Mouse (Mus musculus) midbrain, embryonic 15.5 days (tissue): ENCODE results near the gene Lrp6. TPM values are rescaled to one million over a fixed set of nuclear protein-coding genes. Genes with fewer than 3 reads are reported as not detected.

Experiments used
- ATAC-seq: fragments of 200-750 bp; cut with Nextera tagmentation; replicated peaks from 2 replicates; pipeline ENCODE4 v1.8.0; 2017; ENCODE audit warnings: moderate TSS enrichment
- H3K27ac ChIP-seq: fragments of 300-500 bp; sonication (generic); 2 replicates; pipeline ENCODE4 v1.5.1; 2015; ENCODE audit warnings: mild to moderate bottlenecking, inconsistent platforms
- H3K27me3 ChIP-seq: fragments of 300-500 bp; sonication (generic); replicated peaks from 2 replicates; pipeline ENCODE4 v1.6.1; 2015; ENCODE audit warnings: inconsistent platforms
- H3K36me3 ChIP-seq: fragments of 300-500 bp; sonication (generic); replicated peaks from 2 replicates; pipeline ENCODE4 v1.6.1; 2015; ENCODE audit warnings: inconsistent platforms
- H3K4me1 ChIP-seq: fragments of 300-500 bp; sonication (generic); 2 replicates; pipeline ENCODE4 v1.6.1; 2015; ENCODE audit warnings: inconsistent platforms
- H3K4me2 ChIP-seq: fragments of 300-500 bp; sonication (generic); 2 replicates; pipeline ENCODE4 v1.6.1; 2015; ENCODE audit warnings: inconsistent platforms, mild to moderate bottlenecking, moderate library complexity
- H3K4me3 ChIP-seq: fragments of 300-500 bp; sonication (generic); 2 replicates; pipeline ENCODE4 v1.5.1; 2015; ENCODE audit warnings: mild to moderate bottlenecking, inconsistent platforms
- H3K9ac ChIP-seq: fragments of 300-500 bp; sonication (generic); 2 replicates; pipeline ENCODE4 v1.6.1; 2015; ENCODE audit warnings: mild to moderate bottlenecking, inconsistent platforms
- H3K9me3 ChIP-seq: fragments of 300-500 bp; sonication (generic); 2 replicates; pipeline ENCODE4 v1.6.1; 2016; ENCODE audit warnings: inconsistent platforms
- WGBS: fragments of 180-500 bp; shearing (Covaris S2); methylation state at CpG from one replicate; pipeline ENCODE4 v1.1.7; 2015; ENCODE audit warnings: mixed read lengths; 5-methylcytosine and 5-hydroxymethylcytosine counted together
- polyA plus RNA-seq: library from polyadenylated mRNA; unstranded; fragments of >200 nt; fragmentation: Nextera tagmentation; extraction: Ambion mirVana; gene quantifications from 2 replicates; pipeline ENCODE4 v1.2.1, GENCODE M21; 2015

The Lrp6 gene
- polyA plus RNA-seq, 1 experiment from 2014 or later, result 18.8 TPM

DNA sequence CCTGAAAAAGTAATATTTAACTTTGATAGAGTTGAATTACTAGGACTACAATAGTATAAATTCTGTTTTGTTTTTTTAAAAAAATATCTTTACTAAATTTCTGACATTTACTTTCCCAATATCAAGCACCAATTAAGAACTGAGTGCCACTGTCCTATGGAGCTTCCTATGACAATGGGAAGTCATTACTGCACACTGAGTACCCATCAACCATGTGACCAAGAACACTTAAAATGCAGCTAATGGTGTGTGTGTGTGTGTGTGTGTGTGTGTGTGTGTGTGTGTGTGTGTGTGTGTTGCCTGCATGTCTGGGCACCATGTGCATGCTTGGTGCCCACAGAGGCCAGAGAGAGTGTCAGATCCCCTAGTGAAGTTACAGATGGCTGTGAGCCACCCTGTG is 23.2 kb downstream of the Lrp6 start:
- ATAC-seq, result no peak; the same call in 1 of the 2 replicates
- Histone ChIP-seq H3K4me3 (no peak overlapping the region), H3K9ac (no peak overlapping the region), H3K4me2 (no peak overlapping the region), H3K36me3 (no peaks in the 10 kb centered on the region), H3K27ac (no peak overlapping the region), H3K27me3 (no peaks in the 10 kb centered on the region), H3K9me3 (no peaks in the 10 kb centered on the region), H3K4me1 (0 out of 2 replicates have a peak, but pooled peaks cover 2% of the 10 kb centered on the region)

DNA sequence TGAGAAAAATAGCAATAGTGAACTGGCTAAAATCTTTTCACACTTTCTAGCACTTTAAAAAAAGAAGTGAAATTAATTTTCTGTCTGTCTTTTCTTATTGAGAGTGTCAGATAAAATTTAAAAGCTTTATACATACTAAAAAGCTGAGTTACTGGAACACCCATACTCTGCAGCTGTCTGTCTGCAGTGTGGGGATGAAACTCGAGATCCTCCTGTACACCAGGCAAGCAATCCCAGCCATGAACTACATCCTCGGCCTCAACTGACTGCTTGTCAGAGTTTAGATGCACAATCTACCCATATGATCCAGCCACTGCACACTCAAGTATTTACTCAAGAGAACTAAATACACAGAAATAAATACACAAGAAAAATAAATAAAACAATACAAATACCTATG is 24.4 kb downstream of the Lrp6 start:
- Histone ChIP-seq H3K4me3 (no peak overlapping the region), H3K4me2 (no peak overlapping the region), H3K9me3 (no peaks in the 10 kb centered on the region), H3K27me3 (no peaks in the 10 kb centered on the region), H3K4me1 (0 out of 2 replicates have a peak, but pooled peaks cover 7% of the 10 kb centered on the region), H3K9ac (no peak overlapping the region), H3K36me3 (no peaks in the 10 kb centered on the region), H3K27ac (no peak overlapping the region)
- ATAC-seq, result no peak
- WGBS, result 96% methylated on average over 2 of the region's 2 CpGs

DNA sequence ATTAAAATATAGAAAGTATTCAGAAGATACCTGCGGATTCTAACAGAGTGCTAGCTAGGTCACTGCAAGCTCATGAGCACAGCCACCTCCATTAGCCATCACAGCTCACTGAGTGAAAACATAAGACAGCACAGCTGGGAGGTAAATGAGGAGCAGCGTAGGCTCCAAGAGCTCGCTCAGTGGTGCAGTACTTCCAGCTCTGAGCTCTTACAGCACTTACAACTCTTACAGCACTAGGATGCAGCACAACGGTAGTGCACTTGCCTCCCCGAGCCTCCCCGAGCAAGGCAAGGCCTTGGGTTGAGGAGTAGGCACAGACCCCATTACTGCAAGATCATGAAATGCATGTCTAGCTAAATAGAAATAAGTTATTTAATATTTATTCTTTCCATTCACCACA is 26.6 kb downstream of the Lrp6 start:
- H3K36me3 ChIP-seq, result no peaks in the 10 kb centered on the region
- 89% methylated on average over 6 of the region's 6 CpGs for WGBS
- no peak overlapping the region for H3K4me2 ChIP-seq
- 0 out of 2 replicates have a peak, but pooled peaks cover 5% of the 10 kb centered on the region for H3K4me1 ChIP-seq
- H3K27me3 ChIP-seq, result no peaks in the 10 kb centered on the region
- H3K27ac ChIP-seq, result no peak overlapping the region
- ATAC-seq, result no peak
- H3K4me3 ChIP-seq, result no peak overlapping the region
- no peaks in the 10 kb centered on the region for H3K9me3 ChIP-seq
- H3K9ac ChIP-seq, result no peak overlapping the region

DNA sequence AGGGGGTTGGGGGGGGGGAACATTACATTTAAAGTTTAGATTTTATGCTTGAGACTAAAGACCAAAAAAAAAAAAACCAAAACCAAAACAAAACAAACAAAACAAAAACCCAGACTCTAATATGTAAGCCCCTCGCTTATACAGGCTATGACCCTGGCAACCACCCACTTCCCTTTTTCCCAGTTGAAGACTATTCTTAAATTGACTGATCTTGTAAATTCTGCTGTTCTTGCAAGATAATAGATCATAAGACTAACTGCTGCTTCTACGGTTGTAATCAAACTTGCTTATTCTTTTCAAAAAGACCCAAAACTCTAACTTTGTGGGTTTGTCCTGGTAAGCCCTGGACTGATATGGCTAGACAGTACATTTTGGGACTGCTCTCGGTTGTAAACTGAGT is 27.3 kb downstream of the Lrp6 start:
- Histone ChIP-seq H3K27me3 (no peaks in the 10 kb centered on the region), H3K27ac (no peak overlapping the region), H3K4me3 (no peak overlapping the region), H3K9ac (no peak overlapping the region), H3K9me3 (no peaks in the 10 kb centered on the region), H3K4me1 (0 out of 2 replicates have a peak, but pooled peaks cover 5% of the 10 kb centered on the region), H3K36me3 (no peaks in the 10 kb centered on the region), H3K4me2 (no peak overlapping the region)
- ATAC-seq, result no peak
- 92% methylated on average over 3 of the region's 3 CpGs for WGBS

DNA sequence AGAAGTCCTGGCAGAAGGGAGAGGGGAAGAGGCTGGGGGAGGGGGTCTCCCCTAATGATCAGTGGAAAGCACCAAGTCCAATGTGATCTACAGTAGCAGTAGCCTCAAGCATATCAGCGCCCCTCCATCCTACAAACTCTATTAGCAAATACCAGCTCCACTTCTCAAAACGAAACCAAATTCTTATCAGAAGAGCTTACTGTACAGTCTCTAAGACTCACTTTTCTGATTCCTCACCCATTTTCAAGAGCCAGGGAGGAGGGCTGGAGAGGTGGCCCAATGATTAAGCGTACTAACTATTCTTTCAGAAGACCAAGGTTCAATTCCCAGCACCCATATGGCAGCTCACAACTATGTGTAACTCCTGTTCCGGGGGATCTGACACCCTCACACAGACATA is 28.0 kb downstream of the Lrp6 start:
- Histone ChIP-seq H3K9me3 (no peaks in the 10 kb centered on the region), H3K4me2 (no peak overlapping the region), H3K9ac (no peak overlapping the region), H3K36me3 (no peaks in the 10 kb centered on the region), H3K27me3 (no peaks in the 10 kb centered on the region), H3K27ac (no peak overlapping the region), H3K4me1 (0 out of 2 replicates have a peak, but pooled peaks cover 5% of the 10 kb centered on the region), H3K4me3 (no peak overlapping the region)
- ATAC-seq, result no peak
- WGBS, result 95% methylated on average over 4 of the region's 4 CpGs

DNA sequence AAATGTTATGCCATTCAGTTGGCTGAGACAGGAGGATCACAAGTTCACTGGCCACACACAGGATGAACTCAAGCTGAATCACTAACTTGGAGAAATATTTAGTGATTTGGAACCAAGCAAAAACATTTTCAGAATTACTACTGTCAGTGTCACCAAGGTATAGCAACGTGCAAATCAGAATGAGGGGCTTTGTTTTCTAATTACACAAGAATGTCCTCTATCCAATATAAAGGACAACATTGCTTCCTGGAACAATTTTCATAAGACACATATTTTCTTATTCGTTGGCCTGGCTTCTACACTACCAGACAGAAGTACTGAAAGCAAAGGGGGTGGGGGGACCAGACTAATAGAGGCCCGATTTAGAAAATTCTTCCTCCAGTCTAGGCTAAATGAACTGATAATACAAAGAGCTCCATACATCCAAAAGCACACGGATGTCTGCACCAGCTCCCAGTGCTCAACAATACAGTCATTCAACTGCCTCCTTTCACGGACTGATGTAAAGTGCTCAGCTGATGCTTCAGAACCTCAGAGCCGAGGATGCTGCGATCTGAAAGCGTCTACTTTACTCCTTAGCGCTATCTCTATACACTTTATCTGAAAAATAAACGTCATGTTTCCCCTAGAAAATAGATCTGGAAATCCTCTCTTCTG is 29.2 kb downstream of the Lrp6 start:
- H3K4me1 ChIP-seq, result peaks cover 8% of the 10 kb centered on the region; the same call in 1 of the 2 replicates
- no peak overlapping the region for H3K4me2 ChIP-seq
- H3K4me3 ChIP-seq, result no peak overlapping the region
- ATAC-seq, result 0 out of 2 replicates have a peak, but pooled peaks have one; percentile 38
- H3K27me3 ChIP-seq, result no peaks in the 10 kb centered on the region
- H3K9me3 ChIP-seq, result no peaks in the 10 kb centered on the region
- H3K9ac ChIP-seq, result no peak overlapping the region
- H3K27ac ChIP-seq, result 0 out of 2 replicates have a peak overlapping the region, but pooled peaks have one; percentile 15
- WGBS, result 47% methylated on average over 10 of the region's 10 CpGs
- H3K36me3 ChIP-seq, result no peaks in the 10 kb centered on the region

DNA sequence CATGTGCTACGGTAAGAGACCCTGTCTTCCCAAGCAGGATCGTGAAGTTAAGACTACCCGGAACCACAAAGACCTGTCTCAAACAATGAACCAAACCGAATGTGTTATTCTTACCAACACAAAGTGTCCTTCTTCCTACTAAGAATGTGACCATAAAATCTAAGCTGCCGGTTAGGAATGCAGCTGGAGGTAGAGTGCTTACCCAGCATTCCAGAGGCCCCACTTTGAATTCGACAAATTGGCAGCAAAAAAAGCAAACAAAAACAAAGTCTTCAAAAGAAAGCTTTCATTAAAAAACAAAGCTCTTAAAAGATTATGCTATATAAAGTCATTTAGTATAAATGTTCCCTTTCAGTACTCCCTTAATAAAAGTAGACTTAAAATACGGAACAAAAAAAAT is 31.6 kb downstream of the Lrp6 start:
- H3K4me3 ChIP-seq, result no peak overlapping the region
- H3K4me2 ChIP-seq, result no peak overlapping the region
- no peaks in the 10 kb centered on the region for H3K36me3 ChIP-seq
- H3K27ac ChIP-seq, result no peak overlapping the region
- no peak overlapping the region for H3K9ac ChIP-seq
- no peaks in the 10 kb centered on the region for H3K27me3 ChIP-seq
- 58% methylated on average over 7 of the region's 7 CpGs for WGBS
- peaks cover 8% of the 10 kb centered on the region; the same call in 1 of the 2 replicates for H3K4me1 ChIP-seq
- no peak for ATAC-seq
- H3K9me3 ChIP-seq, result no peaks in the 10 kb centered on the region

DNA sequence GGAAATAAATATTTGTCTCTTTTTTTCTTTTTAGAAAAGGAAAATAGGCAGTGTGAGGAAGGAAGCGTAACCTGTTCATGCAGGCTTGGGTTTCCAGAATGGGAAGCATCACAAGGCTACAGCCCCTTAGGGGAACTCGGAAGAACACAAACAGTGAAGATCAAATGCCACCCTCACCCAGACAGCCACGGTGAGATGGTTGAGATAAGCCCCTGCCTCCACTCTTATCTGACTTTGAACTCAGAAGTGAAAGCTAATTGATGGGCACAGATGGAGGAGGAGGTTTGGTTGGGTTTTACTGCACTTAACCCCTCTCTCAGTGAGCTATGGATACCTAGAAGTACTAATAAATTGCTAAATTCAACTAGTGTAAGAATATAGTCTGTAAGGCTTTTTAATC is 33.7 kb downstream of the Lrp6 start:
- no peak overlapping the region for H3K27ac ChIP-seq
- H3K27me3 ChIP-seq, result no peaks in the 10 kb centered on the region
- H3K4me3 ChIP-seq, result no peak overlapping the region
- peaks cover 8% of the 10 kb centered on the region; the same call in 1 of the 2 replicates for H3K4me1 ChIP-seq
- no peak for ATAC-seq
- 75% methylated on average over 3 of the region's 3 CpGs for WGBS
- H3K9ac ChIP-seq, result no peak overlapping the region
- H3K4me2 ChIP-seq, result no peak overlapping the region
- no peaks in the 10 kb centered on the region for H3K9me3 ChIP-seq
- H3K36me3 ChIP-seq, result no peaks in the 10 kb centered on the region

DNA sequence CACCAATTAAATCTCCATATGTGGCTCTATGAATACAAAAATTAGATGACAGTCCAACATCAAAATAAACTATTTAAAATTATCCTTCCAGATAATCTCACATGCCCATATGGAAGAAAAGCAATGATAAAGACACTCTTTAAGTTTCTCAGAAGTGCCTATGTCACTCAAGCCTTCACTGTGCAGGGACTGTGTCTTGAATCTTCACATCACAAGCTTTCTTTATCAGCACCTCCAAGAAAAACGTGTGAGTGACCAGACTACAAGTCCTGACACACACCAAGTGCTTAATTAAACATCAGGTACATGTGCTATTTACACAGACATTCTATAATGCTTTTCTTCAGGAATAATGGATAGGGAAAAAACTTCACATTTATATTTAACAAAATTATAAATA is 34.8 kb downstream of the Lrp6 start:
- H3K27me3 ChIP-seq, result no peaks in the 10 kb centered on the region
- WGBS, result 71% methylated on average over 1 of the region's 1 CpGs
- no peak for ATAC-seq
- peaks cover 11% of the 10 kb centered on the region for H3K4me1 ChIP-seq
- no peak overlapping the region for H3K4me2 ChIP-seq
- H3K27ac ChIP-seq, result no peak overlapping the region
- H3K9me3 ChIP-seq, result no peaks in the 10 kb centered on the region
- no peak overlapping the region for H3K4me3 ChIP-seq
- no peaks in the 10 kb centered on the region for H3K36me3 ChIP-seq
- H3K9ac ChIP-seq, result no peak overlapping the region

DNA sequence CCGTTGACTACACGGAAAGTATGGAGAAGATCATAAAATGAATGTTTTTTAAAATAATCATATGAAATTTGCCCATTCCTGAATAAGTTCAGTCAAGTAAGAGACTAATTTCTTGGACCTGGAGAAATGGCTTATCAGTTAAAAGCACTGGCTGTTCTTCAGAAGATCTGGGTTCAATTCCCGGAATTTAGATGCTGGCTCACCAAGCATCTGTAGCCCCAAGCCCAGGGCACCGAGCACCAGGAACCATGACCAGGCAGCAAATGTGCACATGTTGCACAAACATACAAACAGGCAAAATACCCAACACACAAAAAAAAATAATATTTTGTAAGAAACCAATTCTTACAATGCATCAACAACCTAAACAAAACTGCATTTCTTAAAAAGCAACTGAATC is 37.4 kb downstream of the Lrp6 start:
- H3K4me2 ChIP-seq, result no peak overlapping the region
- H3K9ac ChIP-seq, result no peak overlapping the region
- H3K36me3 ChIP-seq, result no peaks in the 10 kb centered on the region
- H3K4me3 ChIP-seq, result no peak overlapping the region
- no peaks in the 10 kb centered on the region for H3K27me3 ChIP-seq
- H3K4me1 ChIP-seq, result peaks cover 21% of the 10 kb centered on the region
- H3K9me3 ChIP-seq, result no peaks in the 10 kb centered on the region
- 96% methylated on average over 4 of the region's 4 CpGs for WGBS
- no peak overlapping the region for H3K27ac ChIP-seq
- no peak for ATAC-seq

DNA sequence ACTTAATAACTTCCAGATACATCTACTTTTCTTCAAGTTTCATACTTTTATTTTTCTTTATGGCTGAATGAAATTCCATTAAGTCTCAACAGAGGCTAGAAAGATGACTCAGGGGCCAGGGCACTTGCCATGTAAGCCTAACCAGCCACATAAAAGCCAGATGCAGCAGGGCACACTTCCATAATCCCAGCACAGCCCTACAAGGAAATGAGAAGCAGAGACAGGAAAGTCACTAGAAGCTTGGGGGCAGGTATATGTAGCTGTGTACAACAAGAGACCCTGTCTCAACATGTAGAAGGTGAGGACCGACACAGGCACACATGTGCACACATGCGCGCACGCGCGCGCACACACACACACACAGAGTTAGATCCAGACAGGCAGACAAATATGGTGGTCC is 38.4 kb downstream of the Lrp6 start:
- Histone ChIP-seq H3K4me1 (peaks cover 21% of the 10 kb centered on the region), H3K4me3 (no peak overlapping the region), H3K27ac (no peak overlapping the region), H3K9me3 (no peaks in the 10 kb centered on the region), H3K9ac (no peak overlapping the region), H3K36me3 (no peaks in the 10 kb centered on the region), H3K4me2 (no peak overlapping the region), H3K27me3 (no peaks in the 10 kb centered on the region)
- WGBS, result 96% methylated on average over 7 of the region's 7 CpGs
- no peak; the same call in 1 of the 2 replicates for ATAC-seq

DNA sequence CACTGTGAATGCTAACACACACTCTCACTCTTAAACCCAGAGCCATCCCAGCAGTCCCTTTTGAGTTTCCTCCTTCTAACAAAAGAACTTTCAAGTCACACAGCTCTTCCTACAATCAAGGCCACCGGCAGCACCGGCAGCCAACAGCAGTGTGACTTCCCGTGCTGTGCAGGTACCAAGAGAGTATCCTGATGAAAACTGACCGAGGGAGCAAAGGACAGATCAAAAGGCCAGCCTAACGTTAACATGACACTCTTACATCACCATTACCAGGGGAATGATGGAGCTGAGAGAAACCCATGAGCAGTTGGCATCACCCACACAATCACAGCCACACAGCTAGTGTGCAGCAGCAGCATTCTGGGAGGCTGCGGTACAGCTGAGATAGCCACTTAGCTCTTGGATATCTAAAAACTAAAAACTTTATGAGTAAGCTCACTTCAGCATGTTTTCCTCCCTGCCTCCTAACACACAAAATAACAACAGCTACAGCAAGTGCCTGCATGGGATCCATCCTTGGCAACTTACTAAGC is 39.1 kb downstream of the Lrp6 start:
- 39% methylated on average over 6 of the region's 6 CpGs for WGBS
- H3K4me2 ChIP-seq, result no peak overlapping the region
- ATAC-seq, result 0 out of 2 replicates have a peak, but pooled peaks have one; percentile 38
- 0 out of 2 replicates have a peak overlapping the region, but pooled peaks have one; percentile 2 for H3K27ac ChIP-seq
- H3K36me3 ChIP-seq, result no peaks in the 10 kb centered on the region
- H3K27me3 ChIP-seq, result no peaks in the 10 kb centered on the region
- H3K4me1 ChIP-seq, result peaks cover 17% of the 10 kb centered on the region
- H3K9me3 ChIP-seq, result no peaks in the 10 kb centered on the region
- H3K4me3 ChIP-seq, result no peak overlapping the region
- no peak overlapping the region for H3K9ac ChIP-seq
